Mouse (Mus musculus) embryo, embryonic 10 days (tissue): ENCODE data around the gene Atxn1l.

Source experiments
- DNase-seq: peaks from one replicate; pipeline ENCODE4 v3.0.0-alpha.2; 2015; ENCODE audit warnings: low spot score

The Atxn1l gene

DNA sequence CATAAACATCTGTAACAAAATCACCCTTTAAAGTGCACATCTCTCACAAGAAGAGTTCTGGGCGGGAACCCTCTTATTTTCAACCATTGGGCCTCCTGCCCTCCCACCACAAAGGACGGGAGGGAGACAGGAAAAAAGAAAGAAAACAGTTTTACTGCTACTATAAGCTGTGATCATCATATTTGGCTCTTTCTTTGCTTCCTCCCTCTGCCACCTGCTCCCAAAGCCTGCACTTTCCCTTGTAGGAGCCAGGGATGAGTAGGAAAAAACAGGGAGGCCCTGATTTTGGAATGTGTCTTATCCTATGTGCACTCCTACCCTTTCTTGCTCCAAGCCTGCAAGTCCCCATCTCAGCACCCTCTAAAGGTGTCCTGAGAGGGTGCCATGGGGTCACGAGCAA, 6.5 kb downstream of the Atxn1l start:
- DNase-seq = no peak

DNA sequence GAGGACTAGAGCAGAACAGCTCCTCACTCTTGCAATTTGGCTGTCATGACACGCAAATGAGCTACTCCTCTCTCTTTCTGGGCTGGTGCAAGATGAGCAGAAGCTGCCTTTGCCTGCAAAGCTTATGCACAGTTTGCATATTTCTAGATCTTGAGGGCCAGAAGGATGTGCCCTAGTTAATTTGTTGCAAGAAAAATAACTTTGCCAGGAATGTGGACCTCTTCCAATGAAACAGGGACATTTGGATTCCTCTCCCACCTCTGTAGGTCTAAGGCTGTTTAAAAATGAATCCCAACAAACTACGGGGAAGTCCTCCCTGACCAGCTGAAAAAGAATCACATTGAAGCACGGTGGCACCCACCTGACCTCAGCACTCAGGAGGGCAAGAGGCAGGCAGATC, 12.4 kb downstream of the Atxn1l start:
- DNase-seq = no peak

DNA sequence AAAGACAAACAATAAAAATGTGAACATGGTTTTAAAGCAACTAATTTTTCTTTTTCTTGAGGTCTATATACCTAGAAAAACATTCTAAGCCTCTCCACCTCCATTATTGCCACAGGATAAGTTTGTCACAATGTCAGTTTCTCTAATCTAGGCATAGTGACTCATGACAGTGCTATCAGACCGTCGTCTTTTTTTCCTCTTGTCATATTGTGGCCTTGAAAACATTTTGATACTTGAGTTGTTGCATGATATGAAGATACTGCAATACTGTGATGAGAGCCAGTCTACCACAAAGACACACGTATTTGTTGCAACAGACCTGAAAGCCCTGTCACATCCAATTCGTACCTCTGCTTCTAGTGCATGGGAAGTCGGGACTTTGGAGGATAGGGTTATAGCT, 22.6 kb downstream of the Atxn1l start:
- DNase-seq = no peak

DNA sequence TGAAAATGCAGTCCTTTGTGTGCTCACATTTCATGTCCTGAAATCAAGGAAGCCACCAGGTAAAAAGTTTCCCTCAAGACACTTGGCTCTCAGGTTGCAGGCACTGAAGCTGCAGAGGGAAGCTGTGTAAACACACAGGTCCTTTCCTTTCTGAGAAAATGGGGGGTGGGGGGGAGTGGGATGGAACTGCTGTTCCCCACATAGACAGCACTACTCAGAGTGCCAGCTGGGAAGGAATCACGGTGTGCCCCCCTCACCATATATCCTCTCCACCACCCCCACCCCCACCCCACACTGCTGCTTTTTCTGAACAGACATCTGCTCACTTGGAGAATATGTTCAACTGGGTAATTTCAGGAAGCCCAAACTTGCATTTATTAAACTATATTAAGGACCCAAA, 25.0 kb downstream of the Atxn1l start:
- DNase-seq = no peak

DNA sequence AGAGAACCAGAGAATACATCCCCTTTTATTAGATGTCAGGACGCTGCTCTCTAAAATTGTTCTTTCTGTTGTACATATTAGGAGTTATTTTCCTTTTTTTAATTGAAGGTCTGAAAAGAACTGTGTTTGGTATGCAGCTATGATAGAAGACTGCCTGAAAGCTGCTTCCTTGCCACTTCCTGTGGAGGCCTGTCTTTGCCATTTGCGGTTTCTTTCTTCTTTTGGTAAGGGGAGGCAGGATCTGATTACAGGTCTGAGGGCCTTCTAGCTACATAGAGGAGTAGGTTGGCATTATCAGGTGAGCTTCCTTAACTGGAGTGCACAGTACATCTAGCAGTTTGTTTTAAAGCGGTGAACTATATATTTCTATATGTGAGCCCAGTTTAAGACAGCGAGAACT, 29.6 kb downstream of the Atxn1l start:
- DNase-seq = no peak

DNA sequence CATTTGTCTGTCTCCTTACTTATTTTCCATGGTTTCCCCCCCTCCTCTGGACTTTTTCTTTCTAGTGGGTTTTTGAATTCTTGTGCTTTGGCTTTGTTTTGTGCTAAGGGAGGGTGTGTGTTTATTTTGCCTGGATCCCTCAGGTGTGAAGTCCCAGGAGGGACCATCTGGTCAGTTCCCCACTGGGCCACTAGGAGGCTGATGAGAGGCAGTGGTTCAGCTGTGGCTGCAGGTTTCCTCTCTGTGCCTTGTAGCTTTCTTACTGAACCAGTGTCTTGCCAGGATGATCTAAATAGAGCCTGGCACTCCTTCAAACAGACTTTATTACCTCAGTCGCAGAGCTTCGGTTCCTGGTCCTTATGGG, 30.7 kb downstream of the Atxn1l start:
- DNase-seq = peak; percentile 84

DNA sequence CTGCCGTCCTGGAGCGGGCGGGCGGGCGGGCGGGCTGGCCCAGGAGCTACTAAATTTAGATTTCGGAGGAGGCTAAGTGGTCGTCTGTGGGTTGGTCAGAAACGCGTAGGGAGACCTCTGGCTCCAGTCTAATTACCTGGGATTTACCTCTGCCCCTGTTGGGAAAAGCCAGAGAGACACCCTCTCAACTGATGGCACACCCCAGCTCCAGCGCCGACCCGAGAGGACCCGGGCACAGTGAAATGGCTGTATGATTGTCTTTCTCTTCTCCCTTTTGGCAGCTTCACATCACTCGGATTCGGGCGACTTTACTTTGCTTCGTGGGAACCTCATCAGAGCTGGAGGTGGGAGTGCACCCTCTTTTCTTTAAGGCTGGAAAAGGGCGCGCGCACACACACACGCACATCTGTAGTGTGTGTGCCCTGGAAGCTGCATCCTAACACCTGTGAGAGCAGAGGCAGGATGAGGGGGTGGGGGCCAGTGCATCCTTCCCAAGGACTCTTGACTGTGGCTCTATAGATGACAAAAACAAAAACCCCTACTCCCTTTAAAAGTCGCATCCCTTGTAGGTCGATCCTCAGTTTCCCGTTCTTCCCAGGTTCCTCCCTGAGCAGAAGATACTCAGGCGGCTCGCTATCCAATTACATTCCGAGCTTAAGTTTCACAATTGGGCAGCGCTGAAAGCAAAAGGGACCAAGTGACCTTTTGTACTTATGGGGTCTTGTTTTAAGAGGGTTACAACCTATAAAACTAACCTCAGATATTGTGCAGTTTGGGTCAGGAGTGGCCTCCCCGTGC, 31.3 kb downstream of the Atxn1l start:
- DNase-seq = peak; percentile 41

DNA sequence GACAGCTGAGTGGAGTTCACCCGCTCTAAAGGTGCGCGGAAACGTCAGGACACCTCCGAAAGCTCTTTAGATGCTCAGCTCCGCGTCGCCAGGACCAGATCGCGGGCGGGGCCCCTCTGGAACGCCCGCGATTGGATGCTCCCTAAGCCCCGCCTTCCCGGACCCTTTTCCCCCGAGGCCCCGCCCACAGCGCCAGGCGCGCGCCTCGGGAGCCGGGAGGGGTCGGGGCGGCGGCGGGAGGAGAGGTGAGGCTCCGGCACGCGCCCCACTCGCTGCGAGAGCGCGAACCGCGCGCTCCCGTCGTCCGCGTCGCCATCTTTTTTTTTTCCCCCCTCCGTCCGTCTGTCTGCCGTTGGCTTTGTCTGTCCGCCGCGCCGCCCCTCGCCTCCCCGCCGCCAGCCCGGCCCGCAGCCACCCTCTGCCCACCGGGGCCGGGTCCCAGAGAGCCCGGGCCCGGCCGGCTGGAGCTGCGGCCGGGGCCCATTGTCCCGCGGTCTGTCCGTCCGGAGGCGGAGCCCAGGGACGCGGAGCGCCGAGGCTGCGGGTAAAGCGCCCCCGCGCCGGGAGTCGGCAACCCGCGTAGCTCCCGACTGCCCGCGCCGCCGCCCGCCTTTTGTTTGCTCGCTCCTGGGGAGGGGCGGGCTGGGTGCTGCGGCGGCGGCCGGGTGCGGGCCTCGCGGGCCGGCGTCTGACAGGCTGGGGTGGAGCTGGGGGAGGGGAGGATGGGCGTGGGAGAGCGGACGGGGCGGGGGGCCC, 32.0 kb downstream of the Atxn1l start, which contains the start of gene Zfp821:
Gene Zfp821, plus strand, starts transcription at position 227 of the 756 bp plus-strand sequence.
- DNase-seq = peak; percentile 91

DNA sequence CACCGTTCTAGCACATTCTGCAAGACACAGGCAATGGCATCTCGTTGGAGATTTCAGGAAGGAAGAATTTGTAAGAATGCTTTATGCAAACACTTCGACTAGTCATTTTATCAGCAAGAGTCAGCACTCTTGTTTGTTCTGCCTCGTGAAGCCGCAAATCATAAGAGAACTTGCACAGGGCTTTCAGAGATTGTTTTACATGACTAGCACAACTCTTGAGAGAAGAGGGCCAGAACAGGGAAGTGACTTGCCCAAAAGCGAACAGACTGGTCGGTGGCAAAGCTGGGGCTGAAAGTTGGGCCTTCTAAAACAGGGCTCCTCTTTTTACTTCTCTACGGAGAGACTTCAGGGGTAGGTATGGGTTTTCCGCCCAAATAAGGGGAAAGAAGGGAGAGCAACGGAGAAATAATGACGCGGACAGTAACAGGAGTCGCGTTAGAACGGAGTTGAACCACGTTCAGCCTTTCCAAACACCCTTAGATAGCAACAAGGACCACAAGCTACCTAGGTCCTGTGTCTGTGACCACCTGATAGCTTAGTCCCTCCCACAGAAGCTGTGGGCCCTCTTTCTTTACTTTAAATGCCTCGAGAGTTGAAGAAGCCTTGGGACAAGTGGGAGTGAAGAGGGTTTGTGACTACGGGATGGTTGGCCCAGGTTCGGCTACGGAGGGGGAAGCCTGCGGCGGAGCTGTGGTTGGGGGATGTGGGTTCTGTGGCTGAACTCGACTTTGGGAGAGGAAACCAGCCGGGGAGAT, 32.8 kb downstream of the Atxn1l start:
- peak; percentile 19 for DNase-seq

DNA sequence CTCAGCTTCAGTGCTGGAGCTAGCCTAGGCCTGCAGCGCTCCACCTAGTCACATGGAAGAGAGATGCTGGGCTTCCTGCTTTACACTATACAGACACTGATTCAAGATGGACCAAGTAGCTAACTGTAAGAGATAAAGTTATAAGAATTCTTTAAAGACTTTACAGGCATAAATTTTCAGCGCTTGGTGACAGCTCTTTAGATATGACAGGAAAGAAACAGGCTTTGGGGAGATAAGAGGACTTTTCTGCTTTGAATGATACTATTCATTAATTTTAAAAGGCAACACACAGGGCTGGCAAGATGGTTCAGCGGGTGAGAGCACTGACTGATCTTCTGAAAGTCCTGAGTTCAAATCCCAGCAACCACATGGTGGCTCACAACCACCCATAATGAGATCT, 39.1 kb downstream of the Atxn1l start:
- no peak for DNase-seq

DNA sequence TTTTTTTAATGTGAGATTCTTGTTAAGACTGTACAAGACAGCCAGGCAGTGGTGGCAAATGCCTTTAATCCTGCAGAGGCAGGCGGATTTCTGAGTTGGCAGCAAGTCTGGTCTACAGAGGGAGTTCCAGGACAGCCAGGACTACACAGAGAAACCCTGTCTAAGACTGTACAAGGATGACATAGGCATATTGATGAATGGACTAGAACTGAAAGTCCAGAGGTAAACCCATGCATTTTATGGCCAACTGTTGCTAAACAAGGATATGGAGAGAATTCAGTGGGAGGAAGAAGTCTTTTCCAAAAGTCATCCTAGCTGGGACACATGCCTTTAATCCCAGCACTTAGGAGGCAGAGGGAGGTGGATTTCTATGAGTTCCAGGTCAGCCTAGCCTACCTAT, 39.8 kb downstream of the Atxn1l start:
- no peak for DNase-seq

DNA sequence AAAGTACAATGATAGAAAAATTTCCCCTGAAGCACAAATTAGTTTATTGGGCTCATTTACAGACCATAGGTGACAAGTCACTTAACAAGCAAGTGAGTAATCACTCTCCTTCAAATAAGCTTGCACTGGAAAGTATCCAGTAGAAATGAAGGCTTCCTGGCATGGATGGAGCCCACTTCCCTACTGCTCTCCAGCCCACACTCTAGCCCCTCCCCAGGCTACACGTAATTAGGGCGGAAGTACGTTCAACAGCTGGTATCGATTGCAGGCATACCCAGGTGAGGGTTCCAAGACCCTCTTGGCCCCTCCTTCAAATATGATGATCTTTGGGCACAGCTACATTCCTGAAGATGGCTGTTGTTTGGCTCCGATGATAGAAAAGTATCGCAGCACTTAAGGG, 43.4 kb downstream of the Atxn1l start:
- peak; percentile 7 for DNase-seq

DNA sequence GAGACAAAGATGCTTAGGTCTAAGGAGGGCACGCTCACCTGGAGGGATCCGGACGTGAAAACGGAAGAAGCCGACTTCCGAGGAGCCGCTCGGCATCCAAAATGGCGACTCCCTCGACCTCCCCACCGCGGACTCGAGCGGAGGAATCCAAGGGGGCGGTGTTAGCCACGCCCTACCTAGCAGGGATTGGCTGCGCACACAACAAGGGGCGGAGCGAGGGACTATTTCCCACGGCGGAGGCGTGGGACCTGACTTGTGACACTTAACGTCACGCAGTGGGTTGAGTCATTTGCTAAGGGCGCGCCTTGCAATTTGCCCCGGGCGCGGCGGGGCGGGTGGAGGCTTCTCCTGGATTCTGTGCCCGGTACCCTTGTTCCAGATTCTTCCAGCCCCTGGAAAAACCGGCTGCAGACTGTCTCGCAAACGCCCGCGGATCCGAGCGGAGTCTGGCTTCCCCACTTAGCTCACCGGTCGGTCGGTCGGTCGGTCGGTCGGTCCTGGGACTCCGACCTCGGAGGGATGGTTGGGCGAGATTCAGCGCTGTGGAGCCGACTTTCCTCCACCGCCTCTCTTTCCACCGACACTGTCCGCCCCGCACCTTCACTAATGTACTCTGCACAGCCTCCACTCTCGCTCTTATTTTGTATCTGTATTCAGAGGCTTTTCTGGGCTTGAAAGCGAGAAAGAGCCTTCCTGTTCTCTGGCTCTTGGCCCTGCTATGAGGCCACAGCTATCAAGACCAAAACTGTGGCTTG, 44.2 kb downstream of the Atxn1l start, which contains the start of gene Ist1:
Gene Ist1, minus strand, starts transcription at position 115 of the 755 bp plus-strand sequence.
- peak; percentile 100 for DNase-seq

DNA sequence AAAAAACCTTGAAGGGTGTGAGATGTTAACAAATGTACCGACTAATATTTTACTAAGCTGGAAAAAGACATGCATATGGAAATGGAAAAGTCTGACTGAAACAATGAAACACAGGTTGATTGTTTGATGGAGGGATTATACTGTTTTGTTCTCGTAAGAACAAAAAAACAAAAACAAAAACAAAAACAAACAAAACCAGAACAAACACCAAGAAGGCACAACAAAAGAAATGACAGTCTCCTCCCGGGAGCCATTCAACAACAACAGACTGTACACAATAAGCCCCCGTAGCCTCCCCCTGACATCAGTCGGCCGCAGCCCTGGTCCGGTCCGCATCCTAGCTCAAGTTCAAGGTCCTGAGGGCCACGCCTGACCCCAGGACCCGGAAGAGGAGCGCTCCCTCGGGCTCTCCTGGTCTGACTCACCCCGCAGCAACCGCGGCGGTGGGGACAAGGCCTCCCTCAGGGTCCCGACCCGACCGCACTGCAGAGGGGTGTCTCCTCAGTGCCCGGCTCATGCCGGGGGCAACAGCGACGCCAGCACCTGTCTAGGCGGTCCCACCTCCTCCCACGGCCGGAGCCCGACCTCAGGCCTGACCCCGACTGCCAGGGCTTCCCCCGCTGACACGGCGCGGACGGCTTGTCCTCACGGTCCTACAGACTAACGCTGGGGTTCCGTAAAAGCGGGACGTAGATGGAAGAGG, 44.9 kb downstream of the Atxn1l start:
- peak; percentile 63 for DNase-seq

DNA sequence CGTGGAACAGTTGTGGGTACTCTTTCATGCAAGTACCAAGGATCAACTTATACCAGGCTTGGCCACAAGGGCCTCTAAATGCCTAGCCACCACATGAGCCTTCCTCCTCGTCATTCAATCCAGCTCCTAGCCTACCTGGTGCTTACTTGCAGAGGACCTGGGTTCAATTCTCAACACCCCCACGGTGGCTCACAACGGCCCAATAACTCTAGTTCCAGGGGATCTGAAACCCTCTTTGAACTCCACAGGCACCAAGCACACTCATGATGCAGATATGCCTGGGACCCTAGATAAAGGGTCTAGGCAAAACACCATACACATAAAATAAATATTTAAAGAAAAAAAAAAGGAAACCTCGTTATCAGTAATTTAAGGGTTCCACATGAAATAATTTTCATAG, 45.8 kb downstream of the Atxn1l start:
- DNase-seq = peak; percentile 33

DNA sequence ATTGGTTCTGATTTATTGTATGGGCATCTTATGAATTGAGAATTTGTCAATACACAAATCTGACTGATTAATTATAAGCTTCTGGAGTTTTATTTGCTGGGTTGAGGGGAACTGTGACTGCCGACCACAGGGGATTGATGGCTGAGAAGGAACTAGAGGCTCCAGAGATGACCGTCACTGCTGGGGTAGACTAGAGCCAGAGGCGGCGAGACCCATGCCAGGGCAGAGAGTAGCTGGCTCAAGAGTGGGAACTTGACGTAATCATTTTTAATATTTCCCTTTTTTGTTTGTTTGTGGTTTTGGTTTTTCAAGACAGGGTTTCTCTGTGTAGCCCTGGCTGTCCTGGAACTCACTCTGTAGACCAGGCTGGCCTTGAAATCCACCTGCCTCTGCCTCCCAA, 50.3 kb downstream of the Atxn1l start:
- DNase-seq = no peak

DNA sequence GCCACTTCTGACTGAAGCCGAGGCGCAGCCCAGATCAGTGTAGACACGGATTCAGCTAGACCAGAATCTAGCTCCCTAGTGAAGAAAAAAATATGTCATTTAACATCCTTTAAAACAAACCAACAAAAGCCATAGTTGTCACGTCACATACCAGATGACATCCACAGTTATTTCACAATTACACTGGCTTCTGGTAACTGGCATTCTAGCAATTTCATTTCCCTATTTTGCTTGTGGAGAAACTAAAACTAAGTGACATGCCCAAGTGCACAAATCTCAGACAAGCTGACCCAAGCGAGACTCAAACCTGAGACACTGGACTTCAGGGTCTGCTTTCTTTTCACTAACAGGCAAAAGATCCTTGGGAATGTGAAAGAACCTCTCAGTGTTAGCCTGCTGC, 55.4 kb downstream of the Atxn1l start:
- no peak for DNase-seq

DNA sequence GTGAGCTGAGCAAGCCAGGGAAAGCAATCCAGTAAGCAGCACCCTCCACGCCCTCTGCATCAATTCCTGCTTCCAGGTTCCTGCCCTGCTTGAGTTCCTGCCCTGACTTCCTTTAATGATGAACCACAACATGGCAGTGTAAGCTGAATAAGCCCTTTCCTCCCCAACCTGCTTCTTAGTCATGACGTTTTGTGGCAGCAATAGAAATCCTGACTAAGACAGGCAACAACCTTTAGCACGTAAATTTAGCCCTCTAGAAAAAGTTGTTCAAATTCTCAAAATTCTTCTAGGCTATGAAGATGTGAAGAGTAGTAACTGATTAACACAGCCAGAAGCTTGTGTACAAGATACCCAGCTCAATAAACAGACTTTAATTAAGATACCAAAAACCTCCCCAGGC, 56.0 kb downstream of the Atxn1l start:
- DNase-seq = no peak
